Mouse (Mus musculus) CH12.LX (cell line): ENCODE data around the gene Kmt2a.

ENCODE experiments used
- CTCF ChIP-seq, 2 experiments: IDR thresholded peaks in 1 of 2; conservative IDR thresholded peaks in 1 of 2; 2 replicates each; pipeline ENCODE4 v1.5.1; 2011 to 2012; ENCODE audit warnings: low read depth in 2 of 2, low read length in 2 of 2, improper control_type of control experiment in 1 of 2, inconsistent platforms in 1 of 2, mild to moderate bottlenecking in 1 of 2, moderate library complexity in 1 of 2
- E2F4 ChIP-seq: IDR thresholded peaks from 2 replicates; pipeline ENCODE4 v1.6.1; 2011; ENCODE audit warnings: low read depth, low read length, improper control_type of control experiment; ENCODE audit not compliant: insufficient replicate concordance
- EP300 ChIP-seq: IDR thresholded peaks from 2 replicates; pipeline ENCODE4 v1.6.1; 2011; ENCODE audit warnings: low read length, improper control_type of control experiment
- ETS1 ChIP-seq: conservative IDR thresholded peaks from 2 replicates; pipeline ENCODE4 v1.6.1; 2012; ENCODE audit warnings: low read depth, mild to moderate bottlenecking, inconsistent platforms, low read length, improper control_type of control experiment, moderate library complexity
- GABPA ChIP-seq: IDR thresholded peaks from 2 replicates; pipeline ENCODE4 v1.6.1; 2012; ENCODE audit warnings: low read depth, low read length, improper control_type of control experiment, inconsistent platforms; ENCODE audit not compliant: insufficient replicate concordance
- MAX ChIP-seq: IDR thresholded peaks from 2 replicates; pipeline ENCODE4 v1.6.1; 2011; ENCODE audit warnings: low read length, improper control_type of control experiment
- MYC ChIP-seq: IDR thresholded peaks from 2 replicates; pipeline ENCODE4 v1.6.1; 2011; ENCODE audit warnings: low read depth, mild to moderate bottlenecking, improper control_type of control experiment, low read length
- POLR2A ChIP-seq: IDR thresholded peaks from 2 replicates; pipeline ENCODE4 v1.6.1; 2011; ENCODE audit warnings: low read depth, mild to moderate bottlenecking, improper control_type of control experiment, low read length
- RCOR1 ChIP-seq: conservative IDR thresholded peaks from 2 replicates; pipeline ENCODE4 v1.6.1; 2012; ENCODE audit warnings: low read depth, mild to moderate bottlenecking, inconsistent platforms, low read length, improper control_type of control experiment
- SIN3A ChIP-seq: IDR thresholded peaks from 2 replicates; pipeline ENCODE4 v1.6.1; 2012; ENCODE audit warnings: low read length, improper control_type of control experiment, inconsistent platforms
- ZNF384 ChIP-seq: IDR thresholded peaks from 2 replicates; pipeline ENCODE4 v1.6.1; 2012; ENCODE audit warnings: low read depth, low read length, improper control_type of control experiment, inconsistent platforms

DNA sequence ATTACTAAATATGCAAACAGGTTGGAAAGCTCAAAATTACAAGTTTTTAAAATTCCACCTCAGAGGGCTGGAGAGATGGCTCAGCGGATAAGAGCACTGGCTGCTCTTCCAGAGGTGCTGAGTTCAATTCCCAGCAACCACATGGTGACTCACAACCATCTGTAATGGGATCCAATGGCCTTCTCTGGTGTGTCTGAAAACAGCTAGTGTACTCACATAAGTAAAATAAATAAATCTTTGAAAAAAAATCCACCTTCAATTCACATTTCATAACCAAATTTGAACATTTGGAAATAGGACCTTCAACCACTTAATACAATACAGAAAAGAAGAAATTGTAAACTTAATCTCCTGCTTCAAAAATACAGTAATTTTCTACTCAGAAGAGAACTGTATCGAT, 38.5 kb upstream of the Kmt2a start:
- no peak for TF ChIP-seq CTCF (conservative IDR thresholded peaks at IDR 0.05 in 1 of 2, IDR thresholded peaks at IDR 0.05 in 1 of 2; ENCODE audit: low read depth in 2 of 2, low read length in 2 of 2)
- TF ChIP-seq ZNF384, result no peak
- TF ChIP-seq SIN3A, result no peak
- no peak for TF ChIP-seq POLR2A
- no peak for TF ChIP-seq ETS1
- TF ChIP-seq E2F4, result no peak
- no peak for TF ChIP-seq MYC
- no peak for TF ChIP-seq EP300
- TF ChIP-seq GABPA, result no peak
- TF ChIP-seq RCOR1, result no peak
- TF ChIP-seq MAX, result no peak
